Mouse (Mus musculus) common myeloid progenitor, adult 5-6 weeks (primary cell): ENCODE results near the gene Sell. TPM values are rescaled to one million over a fixed set of nuclear protein-coding genes. Genes with fewer than 3 reads are reported as not detected.

Experiments used
- ATAC-seq: replicated peaks from 2 replicates; pipeline ENCODE4 v1.8.0; 2016; ENCODE audit warnings: low read depth, mild to moderate bottlenecking, moderate TSS enrichment, inconsistent platforms; ENCODE audit not compliant: poor library complexity, severe bottlenecking
- total RNA-seq: library from RNA; stranded (forward); fragments of 200-1000, 187-1606 nt; gene quantifications from 2 replicates; pipeline ENCODE4 v1.2.3, GENCODE M21; 2017

Gene Sell
- total RNA-seq, 1 experiment from 2014 or later = 275 TPM

DNA sequence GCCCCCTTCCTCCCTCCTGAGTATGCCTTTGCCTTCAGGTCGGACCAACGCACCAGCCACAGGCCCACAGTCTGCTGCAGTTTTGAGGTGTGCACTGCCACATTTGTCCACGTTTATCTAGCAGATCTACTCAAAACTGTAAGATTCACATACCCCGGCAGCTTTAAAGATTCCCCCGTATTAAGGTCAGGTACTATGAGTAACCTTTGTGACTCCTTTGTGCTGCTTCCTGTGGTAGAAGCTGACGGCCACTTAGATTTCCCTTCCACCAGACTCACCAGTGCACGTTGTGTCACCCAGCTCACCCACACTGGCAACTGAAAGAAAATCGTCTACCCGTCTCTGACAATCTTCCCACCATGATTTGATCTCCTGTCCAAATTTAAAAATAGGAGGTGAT is 11.3 kb downstream of the Sell start:
- no peak for ATAC-seq

DNA sequence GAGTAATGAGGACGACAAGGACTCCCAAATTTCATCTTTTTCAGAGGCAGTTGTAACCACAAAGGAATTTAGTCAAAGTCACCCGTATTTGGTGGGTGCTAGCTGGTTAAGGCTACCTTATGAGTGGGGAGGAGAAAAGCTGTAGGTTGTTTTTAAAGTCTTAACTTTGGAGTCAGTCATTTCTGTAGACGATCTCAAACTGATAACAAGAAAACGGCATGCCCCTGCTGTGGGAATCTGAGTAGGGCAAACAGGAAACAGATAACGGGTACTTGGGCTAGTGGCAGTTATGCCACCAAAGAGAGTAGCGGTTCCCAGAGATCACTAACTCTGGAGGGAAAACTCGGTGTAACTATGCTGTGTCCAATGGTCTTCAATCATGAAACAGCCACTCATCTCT is 12.0 kb downstream of the Sell start:
- no peak; the same call in 1 of the 2 replicates for ATAC-seq

DNA sequence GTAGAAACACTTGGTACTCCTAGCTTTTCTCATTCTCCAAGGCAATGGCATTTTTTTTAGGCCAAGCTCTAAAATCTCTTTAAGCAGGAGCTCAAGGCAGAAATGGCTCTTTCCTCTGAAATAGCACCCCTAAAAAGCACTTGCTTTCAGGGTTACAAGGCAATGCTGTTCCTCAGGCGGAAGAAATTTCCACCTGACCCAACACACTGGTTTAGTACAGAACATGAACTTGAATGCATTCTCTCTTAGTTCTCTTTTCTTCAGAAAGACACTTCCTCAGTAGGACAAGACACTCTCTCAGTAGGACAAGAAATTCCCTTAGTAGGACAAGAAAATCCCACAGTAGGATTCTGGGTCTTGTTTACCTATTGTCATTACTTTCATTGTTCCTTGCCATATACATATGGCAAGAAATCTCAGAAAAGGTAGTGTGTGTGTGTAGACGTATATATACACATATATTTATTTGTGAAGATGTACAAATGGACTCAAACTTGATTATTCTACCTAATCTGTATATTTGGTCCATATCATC is 12.9 kb downstream of the Sell start:
- ATAC-seq = no peak

DNA sequence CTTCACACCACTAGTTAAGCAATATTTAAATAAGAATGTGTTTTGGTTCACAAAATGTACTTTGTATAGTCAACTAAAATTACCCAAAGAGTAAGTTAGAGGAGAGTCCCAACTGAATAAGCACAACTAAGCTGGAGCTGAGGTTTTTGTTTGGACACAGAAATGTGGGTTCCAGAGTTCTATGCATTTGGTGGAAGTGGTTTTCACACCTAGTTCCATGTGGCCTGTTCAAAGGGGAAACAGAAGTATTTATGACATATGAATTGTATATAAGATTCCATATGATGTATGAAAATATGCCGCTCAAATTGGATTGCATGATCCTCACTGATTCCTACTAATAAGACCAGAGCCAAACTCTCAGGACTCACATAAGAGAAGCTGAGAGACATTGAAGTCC is 13.6 kb downstream of the Sell start:
- no peak for ATAC-seq

DNA sequence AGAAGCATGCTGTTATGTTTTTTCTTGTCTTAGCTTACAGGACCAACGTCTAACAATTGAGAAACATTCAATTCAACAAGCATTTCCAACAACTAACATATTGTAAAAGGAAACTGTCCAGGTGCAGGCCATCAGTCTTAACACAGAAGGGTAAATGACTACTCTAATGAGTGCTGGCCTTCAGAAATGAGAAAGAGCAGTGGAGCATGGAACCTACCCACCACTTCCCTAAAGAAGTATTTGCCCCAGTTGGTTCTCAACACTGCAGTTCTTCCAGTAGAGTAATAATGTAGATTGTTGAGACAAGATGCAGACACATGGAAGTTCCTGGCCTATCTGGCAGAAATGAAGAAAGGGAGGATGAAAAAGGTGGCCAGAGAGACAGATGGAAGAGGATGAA is 14.7 kb downstream of the Sell start:
- no peak for ATAC-seq

DNA sequence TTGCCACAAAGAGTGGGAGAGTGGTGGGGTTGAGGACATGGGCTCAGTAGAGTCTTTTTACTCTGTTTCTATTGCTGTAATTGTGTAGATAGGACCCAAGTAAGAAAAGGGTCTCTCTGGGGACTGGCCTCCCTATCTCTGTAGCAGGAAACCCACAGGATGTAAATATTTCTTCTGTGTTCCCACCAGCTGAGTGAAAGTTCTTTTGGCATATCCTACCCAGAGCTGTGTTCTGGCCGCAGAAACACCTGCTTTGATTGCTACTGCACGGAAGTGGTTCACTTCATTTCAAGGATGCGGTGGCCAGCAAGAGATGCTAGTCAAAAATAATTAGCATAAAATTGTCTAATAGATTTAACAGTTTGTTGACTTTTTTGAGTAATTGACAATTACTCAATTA is 15.2 kb downstream of the Sell start:
- ATAC-seq = peak; percentile 63

DNA sequence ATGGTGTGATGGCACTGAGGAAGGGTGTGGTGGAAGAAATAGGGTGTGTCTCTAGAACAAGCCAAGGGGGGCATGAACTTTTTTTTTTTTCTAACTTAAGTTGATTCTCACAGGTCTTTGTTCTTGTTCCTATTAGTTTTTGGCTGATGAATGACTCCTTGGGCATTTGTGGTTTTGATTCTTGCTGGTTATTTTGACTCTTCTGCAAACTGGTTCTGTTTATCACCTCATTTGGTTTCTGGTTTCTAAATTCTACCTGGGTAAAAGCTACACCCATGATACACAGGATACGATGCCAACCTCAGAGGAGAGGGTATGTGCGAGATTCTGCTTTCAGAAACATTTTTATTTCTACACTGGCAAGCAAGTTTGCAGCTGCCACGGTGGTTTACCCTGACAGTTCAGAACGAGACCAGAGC is 16.6 kb downstream of the Sell start:
- ATAC-seq = peak; percentile 18

DNA sequence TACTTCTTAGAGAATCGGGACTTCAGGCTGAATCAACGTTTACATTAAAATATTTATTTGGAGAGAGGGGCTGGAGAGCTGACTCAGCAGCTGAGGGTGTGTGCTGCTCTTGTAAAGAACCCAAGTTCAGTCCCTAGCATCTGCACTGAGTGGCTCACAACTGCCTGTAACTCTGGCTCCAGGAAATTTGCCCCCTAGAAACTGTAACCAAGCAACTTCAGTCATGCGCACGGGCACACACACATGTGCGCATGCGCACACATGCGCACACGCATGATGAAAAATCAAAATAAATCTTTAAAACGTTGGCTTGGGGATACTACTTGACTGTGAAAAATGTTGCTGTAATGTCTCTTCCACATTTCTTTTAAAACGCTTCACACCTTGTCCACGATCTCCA is 17.3 kb downstream of the Sell start:
- no peak for ATAC-seq

DNA sequence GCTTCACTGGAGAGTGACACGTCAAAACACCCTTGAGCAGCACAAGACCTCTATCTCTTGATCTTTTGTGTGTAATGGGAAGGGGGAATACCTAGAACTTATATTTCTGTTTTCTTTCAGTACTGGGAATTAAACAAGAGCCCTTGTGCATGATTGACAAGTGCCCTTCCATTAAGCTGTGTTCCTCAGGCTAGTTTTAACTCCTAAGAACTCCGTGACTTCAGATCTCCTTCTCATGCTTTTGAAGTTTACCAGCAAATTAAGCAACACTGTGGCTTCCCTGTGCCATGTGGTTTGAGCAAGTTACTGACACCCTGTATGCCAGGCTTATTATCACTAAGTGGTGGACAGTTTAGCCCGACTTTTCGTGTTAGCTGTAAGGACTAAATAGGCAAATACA is 21.3 kb downstream of the Sell start:
- ATAC-seq = peak; percentile 42

DNA sequence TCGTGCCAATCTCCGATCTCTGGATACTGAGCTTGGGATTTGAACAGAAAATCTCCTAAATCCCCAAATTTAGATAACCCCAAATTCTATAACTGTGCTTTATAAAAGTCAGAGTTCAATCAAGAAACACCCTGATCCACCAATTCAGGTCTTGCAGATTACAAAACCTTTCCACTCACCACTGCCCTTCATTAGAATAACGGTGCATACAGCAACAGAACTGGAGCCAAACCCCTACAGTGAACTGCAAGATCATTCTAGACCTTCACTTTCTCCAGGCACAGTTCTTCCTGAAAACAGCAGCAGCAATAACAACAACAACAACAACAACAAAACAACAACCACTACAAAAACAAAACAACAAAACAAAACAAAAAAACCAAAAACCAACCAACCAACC is 25.0 kb downstream of the Sell start:
- ATAC-seq = 0 out of 2 replicates have a peak, but pooled peaks have one; percentile 22

DNA sequence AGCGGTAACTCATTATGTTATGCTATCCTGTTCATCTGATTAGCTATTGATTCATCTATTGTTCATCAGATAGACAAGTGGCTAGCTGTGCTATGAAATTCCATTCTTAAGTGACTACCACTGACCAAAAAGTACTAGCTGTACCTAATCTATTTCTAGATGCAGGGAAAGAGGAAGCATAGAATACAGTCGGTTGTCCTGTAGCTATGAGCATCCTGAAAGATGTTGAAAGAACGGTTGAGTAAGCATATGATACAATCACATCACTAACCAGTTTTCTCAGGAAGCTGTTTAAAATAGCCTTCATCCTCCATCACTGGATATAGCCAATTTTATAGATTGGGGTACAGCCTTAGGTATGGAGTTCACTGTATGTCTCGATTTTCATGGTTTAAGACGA is 26.1 kb downstream of the Sell start:
- ATAC-seq = peak; percentile 77

DNA sequence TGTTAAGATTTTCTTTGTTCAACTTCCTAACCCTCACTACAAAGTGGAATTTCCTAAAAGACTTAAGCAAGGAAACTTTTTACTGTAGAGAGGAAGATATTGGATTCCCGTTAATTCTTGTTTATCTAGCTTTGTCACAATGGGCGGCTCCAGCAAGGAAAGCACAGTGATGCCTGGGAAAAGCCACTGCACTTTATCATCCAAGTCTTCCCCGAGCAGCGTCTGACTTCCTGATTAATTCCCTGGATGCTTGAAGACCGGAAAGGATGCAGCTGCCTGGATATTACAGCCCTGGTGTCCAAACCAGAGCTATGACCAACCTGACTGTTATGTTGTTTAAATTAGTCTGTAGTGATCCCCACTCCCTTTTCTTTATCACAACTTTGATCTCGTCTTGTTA is 35.0 kb downstream of the Sell start:
- ATAC-seq = no peak

DNA sequence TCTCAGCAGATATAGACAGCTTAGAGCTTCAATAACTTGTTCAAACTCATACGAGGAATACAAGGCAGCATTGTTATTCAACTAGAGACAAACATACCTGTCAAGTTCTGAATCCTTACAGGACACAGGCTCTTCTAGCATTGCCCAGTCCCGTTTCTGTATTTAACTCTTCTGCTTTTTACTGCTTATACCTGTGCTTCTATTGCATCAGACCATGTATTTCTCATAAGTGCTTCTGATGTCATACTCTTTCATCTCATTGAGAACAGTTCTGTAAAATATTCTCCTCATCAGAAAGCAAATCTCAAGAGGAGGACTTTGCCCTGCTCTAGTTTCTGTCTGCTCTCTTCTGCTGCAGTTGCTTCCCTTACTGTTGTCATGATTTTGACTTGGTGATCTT is 36.1 kb downstream of the Sell start:
- no peak for ATAC-seq

DNA sequence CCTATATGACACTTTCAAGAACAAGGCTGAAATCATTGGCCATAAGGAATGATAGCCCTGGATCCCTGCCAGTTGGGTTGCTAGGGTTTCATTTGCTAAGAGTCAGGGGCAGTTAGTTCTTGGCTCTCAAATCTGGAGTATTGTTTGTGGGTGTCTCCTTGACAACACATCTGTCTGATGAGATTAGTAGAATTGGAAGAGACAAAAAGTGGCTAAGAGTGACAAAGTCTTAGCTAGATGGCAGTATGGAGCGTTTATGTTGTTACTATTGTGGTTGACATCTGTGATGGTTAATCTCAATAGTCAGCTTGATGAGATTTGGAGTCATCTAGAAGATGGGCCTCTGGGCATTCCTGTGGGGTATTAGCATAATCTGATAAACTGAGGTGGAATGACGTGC is 36.6 kb downstream of the Sell start:
- peak; percentile 58 for ATAC-seq

DNA sequence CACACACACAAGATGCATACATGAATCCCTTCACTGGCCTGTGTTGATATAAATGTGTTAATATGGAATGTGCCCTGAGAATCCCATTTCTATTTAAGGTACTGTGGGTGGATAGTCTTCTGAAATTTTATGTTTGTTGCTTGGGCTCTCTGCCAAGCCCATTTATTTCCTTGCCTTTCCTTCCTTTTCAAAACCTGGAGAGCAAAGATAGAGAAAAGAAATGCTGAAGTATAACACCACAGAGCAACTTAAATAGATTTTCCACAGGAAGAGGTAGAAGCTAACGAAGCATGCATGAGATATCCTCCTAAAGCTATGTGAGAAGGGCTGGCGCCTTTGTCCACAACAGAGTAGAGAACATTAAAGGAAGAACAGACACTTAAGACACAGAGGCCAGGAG is 48.0 kb downstream of the Sell start:
- peak; percentile 91 for ATAC-seq

DNA sequence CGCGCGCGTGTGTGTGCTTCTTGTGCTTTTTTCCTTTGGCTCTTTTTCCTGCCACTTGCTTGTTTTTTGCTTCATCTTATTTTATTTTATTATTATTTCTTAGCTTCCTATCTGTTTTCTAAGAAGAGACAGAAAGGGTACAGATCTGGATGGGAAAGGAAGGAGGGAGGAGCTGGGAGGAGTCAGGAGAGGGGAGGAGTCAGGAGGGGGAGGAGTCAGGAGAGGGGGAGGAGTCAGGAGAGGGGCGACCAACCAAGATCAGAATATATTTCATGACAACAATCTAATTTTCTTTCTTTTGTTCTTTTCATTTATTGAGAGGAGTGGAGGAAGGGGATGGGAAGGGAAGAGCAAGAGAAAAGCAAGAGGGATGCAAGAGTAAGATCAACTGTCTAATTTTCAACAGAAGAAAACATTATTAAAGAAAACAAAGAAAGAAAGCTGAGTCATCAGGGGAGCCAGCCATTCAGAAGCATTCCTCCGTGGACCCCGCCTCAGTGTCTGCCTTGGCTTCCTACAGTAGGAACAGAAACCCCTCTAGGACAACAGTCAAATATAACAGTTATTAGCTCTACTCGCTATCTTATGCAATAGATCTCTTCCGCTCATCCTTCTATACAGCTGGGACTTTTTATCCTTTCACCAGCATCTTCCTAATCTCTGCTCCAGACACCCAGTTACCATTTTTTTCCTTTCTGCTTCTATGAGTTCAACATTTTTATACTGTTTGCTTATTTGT is 49.0 kb downstream of the Sell start:
- ATAC-seq = no peak

DNA sequence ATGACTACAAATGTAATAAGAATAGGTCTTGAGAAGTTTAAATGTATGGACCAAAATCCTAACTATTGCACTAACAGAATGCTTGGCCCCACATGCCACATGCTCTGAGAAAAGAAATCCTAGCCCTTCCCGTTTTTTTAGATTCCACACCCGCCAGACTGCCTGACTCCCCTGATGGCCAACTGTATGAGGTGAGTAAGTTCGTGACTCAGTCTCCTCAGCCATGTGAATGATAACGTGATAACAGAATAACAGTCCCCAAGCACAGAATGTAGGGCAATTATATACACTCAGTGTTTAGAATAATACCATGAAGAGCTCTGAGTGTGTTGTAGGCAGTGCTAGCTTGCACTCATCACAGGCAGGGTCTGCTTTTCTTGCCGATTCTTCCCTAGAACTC is 52.5 kb downstream of the Sell start:
- no peak for ATAC-seq

DNA sequence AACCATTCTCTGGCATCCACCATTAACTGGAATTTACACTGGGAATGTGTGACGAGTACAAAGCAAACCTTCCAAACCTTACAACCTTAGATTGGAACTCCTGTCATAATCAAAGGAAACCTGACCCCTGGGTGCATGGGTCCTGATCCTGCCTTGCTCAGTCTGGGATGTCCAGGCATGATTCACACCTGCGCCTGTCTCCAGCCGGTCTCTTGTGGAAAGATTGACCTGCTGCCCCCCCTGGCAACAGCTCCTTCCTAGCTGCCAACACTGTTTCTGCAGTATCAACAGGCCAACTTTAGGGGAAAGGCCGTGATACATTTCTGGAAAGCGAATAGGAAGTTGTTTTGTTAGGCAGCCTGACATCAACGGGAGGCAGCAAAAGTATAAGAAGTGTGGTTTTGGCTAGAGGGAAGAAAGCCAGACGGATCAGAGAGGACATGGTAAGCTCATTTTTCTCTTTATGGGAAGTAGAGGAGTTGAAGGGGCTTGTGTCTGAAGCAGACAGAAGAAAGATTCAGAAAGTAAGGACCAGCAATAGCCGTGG is 53.2 kb downstream of the Sell start, which contains the start of gene Selp:
TSS of gene Selp (plus strand) at position 318 of the 547 bp plus-strand sequence.
- peak; percentile 50 for ATAC-seq

DNA sequence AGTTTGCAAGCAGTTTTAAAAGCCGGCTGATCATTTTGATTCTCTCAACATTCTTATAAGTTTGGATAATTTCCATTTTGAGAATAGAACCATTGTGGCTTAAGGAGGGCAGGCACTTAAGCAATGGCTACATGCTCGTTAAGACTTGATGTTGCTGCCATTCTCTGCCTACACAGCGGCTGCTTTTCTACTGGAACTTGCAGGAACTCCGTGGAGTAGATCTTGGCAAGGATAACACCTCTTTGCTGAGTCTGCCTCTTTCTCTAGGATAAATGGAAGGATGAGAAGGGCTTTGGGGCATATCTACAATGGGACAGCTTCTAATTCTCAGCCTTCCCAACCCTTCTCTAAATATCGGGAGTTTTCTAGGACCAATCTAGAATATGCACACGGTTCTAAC is 53.9 kb downstream of the Sell start:
- no peak for ATAC-seq

DNA sequence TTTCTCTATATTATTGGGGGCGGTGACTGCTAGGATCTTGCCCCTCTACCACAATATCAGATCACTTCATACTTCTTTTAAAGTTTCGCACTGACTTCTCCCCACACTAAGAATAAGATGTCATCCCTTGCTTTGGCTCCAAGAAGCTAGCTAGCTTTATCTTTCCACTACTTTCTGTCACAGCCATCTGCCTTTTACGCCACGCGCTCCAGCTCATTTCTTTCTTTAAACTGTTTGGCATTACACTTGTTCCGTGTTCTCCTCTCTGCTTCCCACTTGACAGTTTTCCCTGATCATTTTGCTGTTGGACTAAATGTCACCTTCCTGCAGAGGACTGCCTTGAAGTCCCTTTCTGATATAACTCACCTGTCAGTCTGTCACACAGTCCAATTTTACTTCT is 56.1 kb downstream of the Sell start:
- ATAC-seq = no peak

DNA sequence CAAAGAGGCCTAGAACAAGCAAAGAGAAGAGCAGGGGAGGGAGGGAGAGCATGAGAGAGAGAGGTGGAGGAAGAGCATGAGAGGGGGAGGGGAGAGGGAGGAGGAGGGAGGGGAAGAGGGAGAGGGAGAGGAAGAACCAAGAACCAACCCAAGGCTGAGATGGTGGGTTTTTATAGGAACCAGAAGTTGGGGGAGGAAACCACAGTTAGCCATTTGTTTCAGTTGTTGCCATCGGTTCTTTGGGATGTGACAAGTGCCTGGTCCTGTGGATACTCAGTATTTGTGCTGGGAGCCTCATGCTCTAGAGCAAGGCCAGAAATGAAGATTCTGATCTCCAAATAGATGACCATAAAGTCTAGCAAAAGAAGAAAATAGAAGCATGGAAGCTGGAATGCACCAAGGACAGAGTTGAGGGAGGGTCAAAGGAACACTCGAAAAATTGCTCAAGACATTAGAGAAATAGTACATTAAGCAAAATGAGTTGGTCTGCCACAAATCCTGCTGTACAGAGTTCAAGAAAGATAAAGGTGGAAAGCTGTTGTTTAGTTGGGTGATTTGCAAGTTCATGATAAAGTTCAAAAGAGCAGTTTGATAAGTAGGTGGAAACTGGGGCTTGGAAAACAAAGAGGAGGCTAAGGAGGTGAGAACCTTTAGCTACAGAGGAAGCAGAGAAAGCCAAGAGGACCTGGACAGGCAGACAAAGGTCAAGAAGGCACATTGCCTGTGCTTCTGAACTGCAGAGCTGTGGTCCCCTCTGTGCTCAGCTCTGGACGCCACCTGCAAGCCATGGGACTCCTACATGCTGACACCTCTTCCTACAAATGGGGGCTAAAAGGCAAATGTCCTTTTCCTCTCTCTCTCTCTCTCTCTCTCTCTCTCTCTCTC is 58.4 kb downstream of the Sell start:
- ATAC-seq = peak; percentile 53
